In the genomic region with DNA sequence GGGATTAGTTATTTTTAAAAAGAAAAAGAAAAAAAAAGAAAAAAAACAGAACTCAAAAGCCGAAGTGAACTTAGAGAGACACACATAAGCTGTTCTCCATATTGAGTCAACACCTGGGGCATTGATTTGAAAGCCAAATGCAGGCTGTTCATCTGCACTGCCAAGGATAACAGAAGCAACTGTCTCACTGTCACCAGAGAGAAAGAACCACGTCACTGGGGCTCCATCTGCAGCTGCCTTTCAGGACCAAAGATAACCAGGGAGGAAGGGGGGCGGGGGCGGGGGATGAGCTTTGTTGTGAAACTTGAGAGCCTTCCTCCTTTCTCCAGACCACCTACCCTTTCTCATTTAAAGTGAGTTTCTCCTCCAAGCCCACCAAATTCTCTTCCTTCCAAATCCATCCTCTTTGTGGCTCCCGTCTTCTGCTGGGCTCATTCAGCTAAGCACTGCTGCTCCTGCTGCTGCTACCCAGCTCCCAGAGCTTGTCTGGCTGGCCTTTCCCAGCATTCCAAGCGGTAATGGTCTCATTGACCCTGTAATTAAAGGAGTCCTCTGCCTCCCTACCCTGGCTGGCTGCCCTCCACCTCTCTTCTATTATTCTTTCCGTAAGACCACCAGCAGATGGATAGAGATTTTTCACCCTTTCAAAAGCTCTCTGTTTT, we compare ENCODE assay signal across 9 mouse cellular contexts.
A peak's percentile ranks its signal among the peaks of the same experiment; 100 is the strongest.
DNase-seq lines count a peak whose midpoint lies in the region; ATAC-seq and TF ChIP-seq lines count a peak whose summit lies in the region.
"Had no signal": no experiment of that assay in that cellular context is flagged by ENCODE, and none has a peak within 500 bp of the region (broad histone marks: within the 10 kb centered on the region; RNA-seq: fewer than 3 reads in every experiment).

No protein-coding gene starts in this region.

- no peaks in the 10 kb centered on the region for H3K27me3 ChIP-seq in embryonic facial prominence, embryonic 13.5 days
- H3K27me3 ChIP-seq in neural tube, embryonic 14.5 days (ENCODE audit: control insufficient read depth, insufficient read depth, low read length): no peaks in the 10 kb centered on the region
- no peaks in the 10 kb centered on the region for H3K27me3 ChIP-seq in intestine, postnatal 0 days (replicated peaks; ENCODE audit: control insufficient read depth, insufficient read depth, low read length)

- H3K27ac ChIP-seq in embryonic facial prominence, embryonic 13.5 days: no peak overlapping the region
- H3K27ac ChIP-seq in neural tube, embryonic 14.5 days (ENCODE audit: low read depth, low read length): no peak overlapping the region; the same call in 1 of the 2 replicates
- no peak overlapping the region for H3K27ac ChIP-seq in intestine, postnatal 0 days (ENCODE audit: low read depth, low read length)

- H3K4me3 ChIP-seq in embryonic facial prominence, embryonic 13.5 days: no peak overlapping the region
- H3K4me3 ChIP-seq in neural tube, embryonic 14.5 days (ENCODE audit: low read depth, low read length): no peak overlapping the region
- H3K4me3 ChIP-seq in intestine, postnatal 0 days (ENCODE audit: low read depth, low read length): no peak overlapping the region
- H3K4me3 ChIP-seq: myocyte had no signal

- peak; percentile 2 to 5 for DNase-seq in heart, postnatal 10 days
- DNase-seq in heart, adult 9 months (ENCODE audit: low spot score in 2 of 2): no peak
- peak; percentile 87 for DNase-seq in layer of hippocampus, adult 9-11 months
- no peak for DNase-seq in adrenal gland, postnatal 4 days (ENCODE audit: low spot score in 2 of 2)
- DNase-seq in natural killer cell, adult 2 months (ENCODE audit: low spot score in 2 of 2): no peak

- peak overlapping the region; percentile 41 for H3K4me2 ChIP-seq in embryonic facial prominence, embryonic 13.5 days
- peak overlapping the region; percentile 21; the same call in 1 of the 2 replicates for H3K4me2 ChIP-seq in neural tube, embryonic 14.5 days (ENCODE audit: low read depth, low read length)
- H3K4me2 ChIP-seq in intestine, postnatal 0 days (replicated peaks; ENCODE audit: low read depth): no peak overlapping the region

- H3K4me1 ChIP-seq in embryonic facial prominence, embryonic 13.5 days: peaks cover 6% of the 10 kb centered on the region; the same call in 1 of the 2 replicates
- 0 out of 2 replicates have a peak, but pooled peaks cover 2% of the 10 kb centered on the region for H3K4me1 ChIP-seq in neural tube, embryonic 14.5 days (ENCODE audit: control insufficient read depth, insufficient read depth, low read length)
- no peaks in the 10 kb centered on the region for H3K4me1 ChIP-seq in intestine, postnatal 0 days (replicated peaks; ENCODE audit: control insufficient read depth, insufficient read depth, low read length)

- H3K9ac ChIP-seq in embryonic facial prominence, embryonic 13.5 days: no peak overlapping the region
- no peak overlapping the region for H3K9ac ChIP-seq in neural tube, embryonic 14.5 days (replicated peaks; ENCODE audit: low read depth, low read length)
- no peak overlapping the region for H3K9ac ChIP-seq in intestine, postnatal 0 days (ENCODE audit: low read depth, low read length)

- H3K36me3 ChIP-seq in embryonic facial prominence, embryonic 13.5 days: no peaks in the 10 kb centered on the region
- H3K36me3 ChIP-seq in neural tube, embryonic 14.5 days (ENCODE audit: control insufficient read depth, insufficient read depth, low read length): no peaks in the 10 kb centered on the region
- H3K36me3 ChIP-seq in intestine, postnatal 0 days (ENCODE audit: control insufficient read depth, insufficient read depth): no peaks in the 10 kb centered on the region

- 11% methylated on average over 7 of the region's 7 CpGs for WGBS in embryonic facial prominence, embryonic 13.5 days
- 3% methylated on average over 7 of the region's 7 CpGs for WGBS in neural tube, embryonic 14.5 days
- 25% methylated on average over 7 of the region's 7 CpGs for WGBS in intestine, postnatal 0 days

- no peaks in the 10 kb centered on the region for H3K9me3 ChIP-seq in embryonic facial prominence, embryonic 13.5 days
- no peaks in the 10 kb centered on the region for H3K9me3 ChIP-seq in neural tube, embryonic 14.5 days (ENCODE audit: control insufficient read depth, low read length)
- no peaks in the 10 kb centered on the region for H3K9me3 ChIP-seq in intestine, postnatal 0 days (ENCODE audit: control insufficient read depth)

- TF ChIP-seq CTCF in intestine, postnatal 0 days (IDR thresholded peaks at IDR 0.05; ENCODE audit: low read depth): no peak

- intact Hi-C loops in heart, postnatal 10 days (cut with DNase I): no loop called here

- ATAC-seq in embryonic facial prominence, embryonic 13.5 days (ENCODE audit: insufficient number of reproducible peaks, insufficient read depth, low FRiP score, low TSS enrichment, low read depth): no peak
- ATAC-seq in neural tube, embryonic 14.5 days (ENCODE audit: low read depth): peak; percentile 80
- no peak for ATAC-seq in intestine, postnatal 0 days

Comparison
In these comparisons a context has a peak if more than half of its experiments do, and no peak if none do; other contexts are left out.
1. DNase-seq: peak in heart, postnatal 10 days (2 of 2) and layer of hippocampus, adult 9-11 months (single experiment); none in heart, adult 9 months (0 of 2), adrenal gland, postnatal 4 days (0 of 2) and natural killer cell, adult 2 months (0 of 2).